Mouse (Mus musculus) E14TG2a.4 (cell line): ENCODE data around the gene Mtf1.

Experiments used
- CTCF ChIP-seq: conservative IDR thresholded peaks from 2 replicates; pipeline ENCODE4 v1.5.1; 2014; ENCODE audit warnings: low read length
- NANOG ChIP-seq: IDR thresholded peaks from 2 replicates; pipeline ENCODE4 v1.6.1; 2014; ENCODE audit warnings: borderline replicate concordance, low read length, mixed read lengths

DNA sequence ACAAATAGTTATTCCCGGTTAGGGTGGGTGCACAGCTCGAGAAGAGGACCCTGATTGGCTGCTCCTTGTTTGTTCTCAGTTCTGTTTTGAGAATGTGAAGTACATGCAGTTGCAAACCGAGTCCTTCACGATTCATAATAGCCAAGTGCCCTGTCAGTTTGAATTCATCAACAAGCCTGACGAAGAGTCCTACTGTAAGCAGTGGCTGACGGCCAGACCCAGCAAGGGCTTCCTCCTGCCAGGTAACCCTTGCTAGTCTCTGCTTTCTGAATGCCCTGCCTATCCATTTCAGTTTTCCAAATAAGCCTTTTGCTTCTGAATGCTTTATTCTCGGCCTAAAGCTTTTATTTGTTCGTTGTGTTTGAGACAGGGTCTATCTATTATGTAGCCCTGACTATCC, 9.8 kb upstream of the Mtf1 start:
- TF ChIP-seq CTCF (no peak), NANOG (no peak)
